Mouse (Mus musculus): ENCODE measurements around the gene Hhatl. TPM values are rescaled to one million over a fixed set of nuclear protein-coding genes. Genes with fewer than 3 reads are reported as not detected.

Gene Hhatl
- polyA plus RNA-seq (2015; fragmentation: Nextera tagmentation; extraction: Ambion mirVana): 0.25 TPM in 1 of 2 replicates, not detected in the other

DNA sequence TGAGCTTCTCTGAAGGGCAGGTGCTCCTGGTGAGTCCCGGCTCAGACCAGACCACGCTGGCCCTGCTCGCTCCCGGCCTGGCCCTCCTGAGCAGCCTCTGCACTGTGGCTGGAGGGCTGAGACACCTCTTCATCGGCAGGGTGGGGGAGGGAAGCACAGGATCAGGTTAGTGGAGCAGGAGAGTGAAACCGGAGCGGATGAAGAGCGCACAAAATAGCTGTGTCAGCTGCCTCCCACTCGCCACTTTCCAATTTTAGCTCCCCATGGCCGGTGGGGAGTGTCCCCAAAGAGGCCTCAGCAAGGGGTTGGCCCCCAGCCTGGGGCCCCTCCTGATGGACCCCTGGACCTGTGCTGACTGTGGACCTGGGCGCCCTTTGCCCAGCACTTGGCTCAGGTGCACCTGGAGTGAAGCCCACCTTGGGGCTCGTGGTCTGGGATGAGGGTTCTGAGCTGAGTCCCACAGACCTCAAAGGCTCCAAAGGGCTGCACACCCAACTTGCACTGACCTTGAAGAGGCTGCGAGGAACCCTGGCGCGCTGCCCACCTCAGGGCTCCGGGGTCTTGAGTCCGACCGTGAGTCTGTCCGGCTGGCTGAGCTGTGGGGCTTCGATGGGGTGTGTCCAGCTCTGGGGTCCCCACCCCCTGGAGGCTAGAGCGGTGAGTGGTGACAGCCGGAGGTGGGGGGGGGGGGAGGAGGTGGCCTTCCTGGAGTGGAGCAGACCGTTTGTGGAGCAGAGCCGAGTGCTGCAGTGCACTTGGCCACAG lies at the start of gene Hhatl:
Hhatl (minus strand) TSS at position 751 of the 765 bp plus-strand sequence.
- no peaks in the 10 kb centered on the region for H3K27me3 ChIP-seq
- no peak within 1 kb of the TSS for H3K4me3 ChIP-seq
- H3K9me3 ChIP-seq: no peaks in the 10 kb centered on the region
- H3K36me3 ChIP-seq: no peaks in the 10 kb centered on the region
- no peak within 1 kb of the TSS for H3K27ac ChIP-seq (replicated peaks)
- H3K9ac ChIP-seq (replicated peaks): no peak within 1 kb of the TSS
- 37% methylated on average over 23 of the region's 24 CpGs for WGBS
- no peak for ATAC-seq (replicated peaks)
- H3K4me2 ChIP-seq (replicated peaks): no peak within 1 kb of the TSS
- H3K4me1 ChIP-seq: peaks cover 4% of the 10 kb centered on the region; the same call in 1 of the 2 replicates

DNA sequence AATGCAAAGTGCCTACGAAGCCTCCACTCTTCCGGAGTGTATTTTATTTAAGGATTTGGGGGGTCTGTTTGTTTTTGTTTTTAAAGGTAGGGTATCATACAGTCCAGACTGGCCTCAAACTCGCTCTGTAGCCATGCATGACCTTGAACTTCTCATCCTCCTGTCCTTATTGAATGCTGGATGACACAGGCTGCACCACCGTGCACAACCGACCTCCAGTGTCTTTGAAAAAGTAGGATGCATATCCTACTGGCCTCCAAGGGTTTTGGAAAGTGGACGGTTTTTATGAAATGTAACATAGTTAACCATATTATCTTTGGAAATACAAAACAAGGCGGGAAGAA lies 47.3 kb upstream of the Hhatl start:
- Histone ChIP-seq H3K4me1 (peaks cover 6% of the 10 kb centered on the region), H3K4me3 (peak overlapping the region; percentile 51), H3K4me2 (replicated peaks) (peak overlapping the region; percentile 72), H3K27ac (replicated peaks) (no peak overlapping the region), H3K36me3 (no peaks in the 10 kb centered on the region), H3K9me3 (no peaks in the 10 kb centered on the region), H3K27me3 (no peaks in the 10 kb centered on the region), H3K9ac (replicated peaks) (peak overlapping the region; percentile 22)
- peak; percentile 27; the same call in 1 of the 2 replicates for ATAC-seq (replicated peaks)
- WGBS: 35% methylated on average over 7 of the region's 7 CpGs

DNA sequence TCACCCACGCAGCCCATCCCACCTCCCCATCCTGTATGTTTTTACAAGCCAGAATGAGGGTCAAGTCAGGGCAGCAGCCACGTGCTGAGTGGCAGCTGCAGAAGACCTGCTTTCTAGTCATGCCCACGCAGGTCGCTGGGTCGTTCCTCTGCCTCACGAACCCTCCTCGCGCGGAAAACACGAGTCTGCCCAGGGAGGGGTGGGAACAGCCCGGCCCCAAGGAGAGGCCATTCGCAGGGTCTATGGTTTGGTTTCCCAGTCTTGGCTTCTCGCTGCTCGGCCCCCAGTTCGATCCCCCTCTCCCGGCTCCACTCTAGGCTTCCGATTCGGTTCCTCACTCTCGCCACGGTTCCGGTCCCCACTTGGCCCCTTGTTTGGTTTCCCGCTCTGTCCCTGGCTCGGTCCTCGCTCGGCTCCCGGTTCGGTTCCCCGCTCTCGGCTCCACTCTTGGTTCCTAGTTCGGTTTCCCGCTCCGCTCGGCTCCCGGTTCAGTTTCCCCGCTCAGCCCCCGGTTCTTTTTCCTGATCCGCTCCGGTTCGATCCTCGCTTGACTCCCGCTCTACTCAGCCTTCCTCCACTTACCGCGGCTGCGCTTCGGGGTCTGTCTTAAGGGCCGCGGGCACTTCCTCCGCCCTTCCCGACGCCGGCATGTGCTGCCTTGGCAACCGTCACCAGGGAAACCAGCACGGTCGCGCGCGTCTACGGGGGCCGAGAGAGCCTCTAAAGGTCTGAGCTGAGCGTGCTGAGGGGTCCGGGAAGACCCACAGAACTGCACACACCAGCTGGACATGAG lies 46.7 kb upstream of the Hhatl start, which contains the start of gene Ccdc13:
Ccdc13 (minus strand) TSS at position 633 of the 793 bp plus-strand sequence.
- no peak within 1 kb of the TSS for H3K27ac ChIP-seq (replicated peaks)
- H3K4me1 ChIP-seq: peaks cover 6% of the 10 kb centered on the region
- WGBS: 3% methylated on average over 61 of the region's 61 CpGs
- H3K9ac ChIP-seq (replicated peaks): peak within 1 kb of the TSS; percentile 22
- peak within 1 kb of the TSS; percentile 51 for H3K4me3 ChIP-seq
- H3K9me3 ChIP-seq: no peaks in the 10 kb centered on the region
- H3K4me2 ChIP-seq (replicated peaks): peak within 1 kb of the TSS; percentile 72
- H3K36me3 ChIP-seq: no peaks in the 10 kb centered on the region
- ATAC-seq (replicated peaks): peak; percentile 95
- H3K27me3 ChIP-seq: no peaks in the 10 kb centered on the region

DNA sequence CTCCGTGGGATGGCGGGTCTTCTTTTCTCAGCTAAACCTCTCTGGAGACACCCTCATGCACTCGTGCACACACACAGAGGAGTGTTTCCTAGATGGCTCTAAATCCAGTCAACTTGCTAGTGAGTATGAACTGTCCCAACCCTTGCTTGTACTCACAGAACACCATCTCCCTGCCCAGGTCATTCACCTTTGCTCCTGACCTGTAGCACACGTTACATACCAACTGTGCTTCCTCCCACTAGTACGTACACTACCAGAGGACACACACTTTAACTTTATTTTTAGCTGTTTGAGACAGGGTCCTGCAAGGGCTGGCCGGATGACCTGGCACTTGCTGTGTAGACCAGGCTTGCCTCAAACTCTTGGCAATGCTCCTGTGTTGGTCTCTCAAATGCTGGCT lies 45.7 kb upstream of the Hhatl start:
- Histone ChIP-seq H3K9me3 (no peaks in the 10 kb centered on the region), H3K36me3 (no peaks in the 10 kb centered on the region), H3K4me1 (peaks cover 6% of the 10 kb centered on the region), H3K4me3 (no peak overlapping the region), H3K4me2 (replicated peaks) (no peak overlapping the region), H3K9ac (replicated peaks) (no peak overlapping the region), H3K27ac (replicated peaks) (no peak overlapping the region), H3K27me3 (no peaks in the 10 kb centered on the region)
- ATAC-seq (replicated peaks): no peak
- 95% methylated on average over 6 of the region's 6 CpGs for WGBS

DNA sequence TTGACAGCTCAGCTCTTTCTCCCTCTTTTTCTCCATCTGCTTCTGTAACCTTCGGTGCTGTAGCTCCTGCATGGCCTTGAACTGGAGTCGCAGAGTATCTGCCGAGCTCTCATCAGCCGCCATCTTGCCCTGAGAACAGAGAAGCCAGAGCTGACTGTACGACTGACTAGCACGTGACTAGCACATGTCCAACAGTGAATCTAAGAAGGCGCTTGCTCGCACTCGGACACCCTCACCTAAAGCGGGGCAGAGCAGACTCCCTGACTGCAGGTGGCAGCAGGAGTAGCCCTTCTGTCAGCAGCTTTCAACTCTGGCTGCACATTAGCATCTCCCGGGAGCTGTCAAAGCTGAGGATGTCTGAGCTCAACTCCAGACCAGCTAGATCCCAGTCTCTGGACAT lies 41.5 kb upstream of the Hhatl start:
- no peak overlapping the region for H3K4me3 ChIP-seq
- 85% methylated on average over 11 of the region's 11 CpGs for WGBS
- peaks cover 9% of the 10 kb centered on the region for H3K4me1 ChIP-seq
- no peaks in the 10 kb centered on the region for H3K27me3 ChIP-seq
- no peak overlapping the region for H3K27ac ChIP-seq (replicated peaks)
- H3K4me2 ChIP-seq (replicated peaks): no peak overlapping the region
- ATAC-seq (replicated peaks): no peak
- H3K36me3 ChIP-seq: no peaks in the 10 kb centered on the region
- H3K9me3 ChIP-seq: no peaks in the 10 kb centered on the region
- H3K9ac ChIP-seq (replicated peaks): no peak overlapping the region

DNA sequence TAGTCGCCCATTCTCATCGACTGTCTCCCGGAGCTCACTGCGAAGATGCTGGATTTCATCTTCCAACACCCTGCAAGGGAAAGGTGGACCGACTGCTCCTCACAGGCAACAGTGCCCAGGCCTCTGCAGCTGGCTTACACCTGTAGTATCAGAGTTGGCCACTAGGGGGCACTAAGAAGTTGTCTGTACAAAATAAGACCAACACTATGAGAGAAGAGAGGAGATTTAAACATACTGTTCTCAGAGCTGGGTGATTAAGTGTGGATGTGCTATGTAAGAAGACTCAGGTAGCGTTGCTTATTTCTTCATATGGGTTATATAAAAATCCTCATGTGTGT lies 38.6 kb upstream of the Hhatl start:
- Histone ChIP-seq H3K4me3 (no peak overlapping the region), H3K4me2 (replicated peaks) (no peak overlapping the region), H3K27me3 (no peaks in the 10 kb centered on the region), H3K36me3 (no peaks in the 10 kb centered on the region), H3K27ac (replicated peaks) (no peak overlapping the region), H3K4me1 (0 out of 2 replicates have a peak, but pooled peaks cover 5% of the 10 kb centered on the region), H3K9me3 (no peaks in the 10 kb centered on the region), H3K9ac (replicated peaks) (no peak overlapping the region)
- peak; percentile 33 for ATAC-seq (replicated peaks)
- WGBS: 32% methylated on average over 6 of the region's 6 CpGs

DNA sequence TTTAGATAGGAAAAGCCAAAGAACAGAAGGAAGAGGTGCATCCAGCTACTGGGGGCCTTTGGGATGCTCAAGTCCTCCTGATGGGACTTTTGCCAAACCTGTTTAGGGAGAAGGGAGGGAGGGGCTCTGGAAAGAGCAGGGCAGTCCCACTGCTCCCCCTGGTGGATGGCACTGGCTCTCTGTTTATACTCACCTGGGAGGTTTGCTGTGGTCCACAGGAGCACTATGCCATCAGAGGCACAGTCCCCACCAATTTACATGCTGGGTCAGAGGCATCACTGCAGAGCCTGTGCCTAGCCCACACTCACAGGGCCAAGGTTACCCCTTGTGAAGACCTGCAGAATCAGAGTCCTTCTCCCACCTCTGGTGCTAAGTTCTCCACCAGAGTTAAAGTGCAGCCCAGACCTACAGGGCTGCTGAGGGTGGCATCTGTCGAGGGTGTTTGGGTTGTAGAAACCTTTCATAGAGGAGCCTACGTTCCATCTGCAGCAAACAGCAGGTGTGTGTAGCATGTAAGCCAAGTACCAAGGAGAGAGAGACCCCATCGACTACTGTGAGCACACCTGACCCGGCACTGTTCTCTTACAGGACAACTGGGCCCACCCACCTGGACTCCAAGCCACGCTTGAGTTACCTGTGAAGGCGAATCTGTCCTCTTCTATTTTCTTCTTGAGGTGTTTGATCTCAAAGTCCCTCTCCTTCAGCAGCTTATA lies 38.1 kb upstream of the Hhatl start:
- peak; percentile 51; the same call in 1 of the 2 replicates for ATAC-seq (replicated peaks)
- Histone ChIP-seq H3K9me3 (no peaks in the 10 kb centered on the region), H3K4me1 (0 out of 2 replicates have a peak, but pooled peaks cover 5% of the 10 kb centered on the region), H3K4me2 (replicated peaks) (no peak overlapping the region), H3K27ac (replicated peaks) (no peak overlapping the region), H3K4me3 (no peak overlapping the region), H3K27me3 (no peaks in the 10 kb centered on the region), H3K36me3 (no peaks in the 10 kb centered on the region), H3K9ac (replicated peaks) (no peak overlapping the region)
- 83% methylated on average over 6 of the region's 6 CpGs for WGBS

DNA sequence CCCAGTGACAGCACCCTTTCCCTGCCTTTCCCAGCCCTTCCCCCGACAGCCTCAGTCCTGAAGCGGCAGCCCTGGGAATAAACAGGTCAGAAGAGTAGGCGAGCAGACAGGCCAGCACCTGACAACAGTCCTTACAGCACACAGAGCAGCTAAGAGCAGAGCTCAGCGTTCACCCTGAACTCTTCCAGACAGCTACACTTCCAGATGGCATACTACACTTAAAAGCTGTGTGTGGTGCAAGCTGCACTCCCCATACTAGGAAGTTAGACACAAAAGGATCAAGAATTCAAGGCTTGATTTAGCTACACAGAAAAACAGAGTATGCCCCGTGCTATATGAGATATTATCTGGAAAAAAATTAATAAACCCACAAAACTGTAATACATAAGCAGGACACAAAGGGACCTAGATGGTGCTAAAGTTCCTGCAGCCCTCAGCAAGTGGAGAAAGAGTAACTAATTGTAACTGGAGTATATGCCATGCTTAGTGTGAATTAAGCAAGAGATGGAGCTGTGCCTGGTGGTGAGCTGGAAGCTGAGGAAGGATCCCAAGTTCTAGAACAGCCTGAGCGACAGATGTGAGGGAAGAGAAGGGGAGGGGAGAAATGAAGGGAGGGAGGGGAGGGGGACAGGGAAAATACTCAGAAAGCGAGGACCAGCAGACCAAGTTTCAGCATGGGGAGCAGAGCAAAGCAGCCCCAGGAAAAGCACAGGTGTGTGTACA lies 37.1 kb upstream of the Hhatl start:
- ATAC-seq (replicated peaks): no peak
- Histone ChIP-seq H3K27ac (replicated peaks) (peak overlapping the region; percentile 27; the same call in 1 of the 2 replicates), H3K4me1 (0 out of 2 replicates have a peak, but pooled peaks cover 5% of the 10 kb centered on the region), H3K9ac (replicated peaks) (no peak overlapping the region), H3K4me3 (no peak overlapping the region), H3K9me3 (no peaks in the 10 kb centered on the region), H3K4me2 (replicated peaks) (no peak overlapping the region), H3K36me3 (no peaks in the 10 kb centered on the region), H3K27me3 (no peaks in the 10 kb centered on the region)
- 74% methylated on average over 7 of the region's 7 CpGs for WGBS

DNA sequence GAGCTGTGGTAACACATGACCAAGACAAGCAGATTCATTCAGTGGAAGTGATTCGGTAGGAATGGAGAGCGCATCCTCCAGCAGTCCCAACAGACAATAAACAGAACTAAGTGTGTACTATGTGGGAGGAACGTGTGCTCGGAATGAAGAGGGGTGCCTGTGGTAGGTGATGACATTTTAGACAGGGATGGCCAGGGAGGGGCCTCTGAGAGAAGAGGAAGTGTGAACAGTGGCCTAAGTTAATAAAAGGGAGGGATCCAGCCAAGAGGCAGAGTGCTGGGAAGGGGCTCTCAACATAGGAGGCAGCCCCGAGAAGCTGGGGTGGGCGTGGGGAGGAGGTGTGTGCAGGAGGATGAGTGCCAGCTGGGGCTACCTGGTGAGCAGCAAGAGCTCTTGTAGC lies 36.0 kb upstream of the Hhatl start:
- Histone ChIP-seq H3K27me3 (no peaks in the 10 kb centered on the region), H3K9ac (replicated peaks) (no peak overlapping the region), H3K9me3 (no peaks in the 10 kb centered on the region), H3K4me2 (replicated peaks) (no peak overlapping the region), H3K36me3 (no peaks in the 10 kb centered on the region), H3K27ac (replicated peaks) (no peak overlapping the region), H3K4me3 (no peak overlapping the region), H3K4me1 (peaks cover 13% of the 10 kb centered on the region)
- no peak for ATAC-seq (replicated peaks)
- WGBS: 82% methylated on average over 6 of the region's 6 CpGs

DNA sequence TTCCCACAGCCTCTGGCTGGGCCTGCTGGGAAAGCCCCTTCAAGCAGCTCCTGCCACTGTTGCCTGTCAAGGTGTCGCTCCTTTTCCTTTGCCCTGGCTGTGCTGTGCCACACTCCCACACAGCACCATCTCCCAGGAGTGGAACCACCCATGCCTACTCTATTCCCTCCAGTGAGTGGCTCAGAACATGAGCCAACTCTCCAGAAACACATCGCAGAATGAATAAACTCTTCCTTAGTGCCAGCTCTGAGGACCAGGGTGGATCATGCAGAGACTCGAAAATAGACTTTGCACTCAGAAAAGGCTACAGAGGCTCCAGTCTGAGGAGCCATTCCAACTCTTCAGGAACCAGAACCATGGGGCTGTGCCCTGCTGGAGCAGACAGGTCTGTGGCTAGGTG lies 34.0 kb upstream of the Hhatl start:
- no peak overlapping the region for H3K4me2 ChIP-seq (replicated peaks)
- ATAC-seq (replicated peaks): no peak

DNA sequence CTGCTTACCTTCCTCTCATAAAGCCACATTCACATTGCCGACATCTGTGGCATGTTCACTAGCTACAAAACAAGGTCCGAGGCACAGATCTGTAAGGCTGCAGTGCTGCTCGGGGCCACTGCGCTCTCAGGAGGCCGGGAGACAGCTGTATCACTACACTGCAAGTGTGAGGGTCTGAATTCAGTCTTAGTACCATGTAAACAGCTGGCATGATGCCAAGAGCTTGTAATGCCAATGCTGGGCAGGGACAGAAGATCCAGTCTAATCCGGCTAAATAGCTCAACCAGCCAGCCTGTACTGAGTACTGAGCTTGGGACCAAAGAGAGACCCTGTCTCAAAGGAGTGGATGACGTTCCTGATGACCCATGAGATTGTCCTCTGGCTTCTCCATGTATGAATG lies 31.7 kb upstream of the Hhatl start:
- H3K4me1 ChIP-seq: peaks cover 32% of the 10 kb centered on the region
- 34% methylated on average over 7 of the region's 7 CpGs for WGBS
- no peaks in the 10 kb centered on the region for H3K9me3 ChIP-seq
- H3K27me3 ChIP-seq: no peaks in the 10 kb centered on the region
- H3K36me3 ChIP-seq: no peaks in the 10 kb centered on the region
- H3K4me3 ChIP-seq: no peak overlapping the region
- no peak overlapping the region for H3K27ac ChIP-seq (replicated peaks)
- ATAC-seq (replicated peaks): peak; percentile 18
- no peak overlapping the region for H3K4me2 ChIP-seq (replicated peaks)
- no peak overlapping the region for H3K9ac ChIP-seq (replicated peaks)

More for the DNA sequence above, 34.0 kb upstream of the Hhatl start:
- Histone ChIP-seq H3K27me3 (no peaks in the 10 kb centered on the region), H3K4me1 (peaks cover 24% of the 10 kb centered on the region), H3K9ac (replicated peaks) (no peak overlapping the region), H3K9me3 (no peaks in the 10 kb centered on the region), H3K27ac (replicated peaks) (no peak overlapping the region), H3K4me3 (no peak overlapping the region), H3K36me3 (no peaks in the 10 kb centered on the region)
- 93% methylated on average over 3 of the region's 3 CpGs for WGBS

Measured in forebrain, embryonic 15.5 days (tissue).